Mouse (Mus musculus): Measurements from ENCODE around the gene Tff2.

Gene Tff2

GRCm38 (mm10) chr17:31144040-31145037 lies at the start of gene Tff2:
TSS of gene Tff2 (minus strand) at chr17:31144282.
- peak; percentile 62 for DNase-seq (ENCODE audit: low read depth, low spot score)

- no peak for DNase-seq (ENCODE audit: low read depth, low spot score)
These were observed 49.3 kb upstream of the Tff2 start for GRCm38 (mm10) chr17:31193360-31193759.

GRCm38 (mm10) chr17:31192663-31193062 lies 48.6 kb upstream of the Tff2 start:
- DNase-seq (ENCODE audit: low read depth, low spot score) = no peak

- DNase-seq (ENCODE audit: low read depth, low spot score) = no peak
These were observed 47.7 kb upstream of the Tff2 start for GRCm38 (mm10) chr17:31191825-31192224.

GRCm38 (mm10) chr17:31187370-31187769 lies 43.3 kb upstream of the Tff2 start:
- peak; percentile 66 for DNase-seq (ENCODE audit: low read depth, low spot score)

GRCm38 (mm10) chr17:31184269-31184990 lies 40.3 kb upstream of the Tff2 start:
- no peak for DNase-seq (ENCODE audit: low read depth, low spot score)

GRCm38 (mm10) chr17:31183180-31183974 lies 39.3 kb upstream of the Tff2 start:
- DNase-seq (ENCODE audit: low read depth, low spot score) = no peak

GRCm38 (mm10) chr17:31181490-31181889 lies 37.4 kb upstream of the Tff2 start:
- DNase-seq (ENCODE audit: low read depth, low spot score) = no peak

- no peak for DNase-seq (ENCODE audit: low read depth, low spot score)
These were observed 32.2 kb upstream of the Tff2 start for GRCm38 (mm10) chr17:31176321-31176720.

- no peak for DNase-seq (ENCODE audit: low read depth, low spot score)
These were observed 25.7 kb upstream of the Tff2 start for GRCm38 (mm10) chr17:31169796-31170195.

- DNase-seq (ENCODE audit: low read depth, low spot score) = no peak
These were observed 21.0 kb upstream of the Tff2 start, which contains the start of gene Tff1 for GRCm38 (mm10) chr17:31165127-31165526. TSS of gene Tff1 (minus strand) at chr17:31165277.

- DNase-seq (ENCODE audit: low read depth, low spot score) = no peak
These were observed 19.7 kb upstream of the Tff2 start for GRCm38 (mm10) chr17:31163821-31164220.

- DNase-seq (ENCODE audit: low read depth, low spot score) = no peak
These were observed 18.5 kb upstream of the Tff2 start for GRCm38 (mm10) chr17:31162607-31163006.

GRCm38 (mm10) chr17:31160291-31160690 lies 16.2 kb upstream of the Tff2 start:
- no peak for DNase-seq (ENCODE audit: low read depth, low spot score)

- DNase-seq (ENCODE audit: low read depth, low spot score) = peak; percentile 83
These were observed 13.8 kb upstream of the Tff2 start for GRCm38 (mm10) chr17:31157921-31158320.

- no peak for DNase-seq (ENCODE audit: low read depth, low spot score)
These were observed 9.7 kb upstream of the Tff2 start for GRCm38 (mm10) chr17:31153785-31154184.

- DNase-seq (ENCODE audit: low read depth, low spot score) = no peak
These were observed 9.0 kb upstream of the Tff2 start for GRCm38 (mm10) chr17:31152966-31153499.

- no peak for DNase-seq (ENCODE audit: low read depth, low spot score)
These were observed 8.4 kb upstream of the Tff2 start for GRCm38 (mm10) chr17:31152512-31152911.

- DNase-seq (ENCODE audit: low read depth, low spot score) = no peak
These were observed 1.9 kb upstream of the Tff2 start for GRCm38 (mm10) chr17:31145998-31146397.

GRCm38 (mm10) chr17:31142116-31142515 lies 2.0 kb downstream of the Tff2 start:
- DNase-seq (ENCODE audit: low read depth, low spot score) = no peak

- DNase-seq (ENCODE audit: low read depth, low spot score) = peak; percentile 67
These were observed 5.7 kb downstream of the Tff2 start for GRCm38 (mm10) chr17:31138398-31138797.
